Comparison of ENCODE assay signal across 8 mouse cellular contexts in the genomic region with DNA sequence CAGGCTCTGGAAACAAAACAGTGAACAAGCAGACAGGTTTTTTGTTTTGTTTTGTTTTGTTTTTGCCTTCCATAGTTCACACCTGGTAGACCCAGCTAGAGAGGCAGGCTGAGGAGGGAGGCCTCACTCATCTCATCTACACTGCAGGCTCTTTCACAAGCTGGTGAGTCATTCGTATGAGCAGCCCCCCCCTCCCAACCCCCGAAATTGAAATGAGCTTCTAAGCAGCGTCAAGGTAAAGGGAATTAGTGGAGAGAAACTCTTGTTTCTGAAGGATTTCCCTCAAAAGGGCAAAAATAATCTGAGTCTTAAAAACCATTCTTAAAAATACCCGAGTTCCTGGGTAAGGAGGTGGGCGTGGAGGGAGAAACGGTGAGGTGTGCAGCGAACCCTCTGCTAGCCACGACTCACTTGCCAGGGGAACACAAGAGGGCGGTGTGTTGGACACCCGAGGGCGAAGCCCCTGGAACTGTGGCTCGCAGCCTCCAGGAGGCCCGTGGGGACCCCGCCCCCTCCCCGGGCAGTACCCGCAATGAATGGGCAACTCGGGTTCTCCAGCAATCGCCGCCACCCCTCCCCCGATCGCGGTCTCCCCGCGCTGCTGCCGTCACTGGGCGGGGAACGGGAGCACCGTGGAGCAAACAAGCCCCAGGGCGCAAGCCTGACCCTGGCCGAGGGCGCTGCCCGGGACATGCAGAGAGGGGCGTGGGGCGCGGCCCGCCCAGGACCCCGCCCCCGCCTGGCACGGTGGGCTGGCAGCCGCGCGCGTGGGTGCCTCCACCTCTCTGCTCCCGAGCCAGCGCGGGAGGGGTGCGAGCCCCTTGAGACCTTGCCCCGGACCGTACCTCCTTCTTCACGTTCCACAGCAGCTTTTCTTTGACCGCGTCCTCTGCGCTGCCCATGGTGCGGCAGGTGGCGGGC. TPM values are rescaled to one million over a fixed set of nuclear protein-coding genes. Genes with fewer than 3 reads are reported as not detected.
DNase-seq lines count a peak whose midpoint lies in the region; ATAC-seq lines count a peak whose summit lies in the region.

No protein-coding gene starts in this region.

- WGBS in hindbrain, embryonic 16.5 days, result under 1% methylated on average over 46 of the region's 55 CpGs

- peak; percentile 49 for DNase-seq in WW6 (ENCODE audit: low read depth, low spot score)
- peak; percentile 71 to 73 for DNase-seq in cerebellum, postnatal 25 days
- peak; percentile 71 to 74 for DNase-seq in frontal cortex, postnatal 36 days (ENCODE audit: low spot score in 2 of 2)
- DNase-seq in left cerebral cortex, postnatal 10 days (ENCODE audit: extremely low spot score in 1 of 2, low spot score in 2 of 2), result peak; percentile 55 to 85
- peak; percentile 72 to 81 for DNase-seq in right cerebral cortex, postnatal 10 days (ENCODE audit: low spot score in 2 of 2)
- peak; percentile 77 for DNase-seq in urinary bladder, postnatal 14 days (ENCODE audit: low spot score)

- H3K36me3 ChIP-seq in hindbrain, embryonic 16.5 days (ENCODE audit: control insufficient read depth, insufficient read depth, low read length), result peaks cover 16% of the 10 kb centered on the region
- H3K36me3 ChIP-seq in megakaryocyte, embryonic 14.5 days (replicated peaks; ENCODE audit: low read length), result peaks cover 19% of the 10 kb centered on the region

- H3K9me3 ChIP-seq in hindbrain, embryonic 16.5 days (ENCODE audit: control insufficient read depth, low read length), result no peaks in the 10 kb centered on the region
- no peaks in the 10 kb centered on the region for H3K9me3 ChIP-seq in megakaryocyte, embryonic 14.5 days

- H3K9ac ChIP-seq in hindbrain, embryonic 16.5 days (ENCODE audit: low read depth, low read length), result peak overlapping the region; percentile 91

- H3K27me3 ChIP-seq in hindbrain, embryonic 16.5 days (replicated peaks; ENCODE audit: control insufficient read depth, insufficient read depth, low read length), result no peaks in the 10 kb centered on the region
- H3K27me3 ChIP-seq in megakaryocyte, embryonic 14.5 days (replicated peaks), result no peaks in the 10 kb centered on the region

- H3K4me3 ChIP-seq in hindbrain, embryonic 16.5 days (ENCODE audit: low read length), result peak overlapping the region; percentile 62
- peak overlapping the region; percentile 99 for H3K4me3 ChIP-seq in megakaryocyte, embryonic 14.5 days (replicated peaks)

- peak; percentile 50 for ATAC-seq in hindbrain, embryonic 16.5 days

- peaks cover 23% of the 10 kb centered on the region for H3K4me1 ChIP-seq in hindbrain, embryonic 16.5 days (ENCODE audit: control insufficient read depth, insufficient read depth, low read depth, low read length)
- peaks cover 59% of the 10 kb centered on the region for H3K4me1 ChIP-seq in megakaryocyte, embryonic 14.5 days

- H3K27ac ChIP-seq in hindbrain, embryonic 16.5 days (ENCODE audit: low read depth, low read length), result peak overlapping the region; percentile 86

- H3K4me2 ChIP-seq in hindbrain, embryonic 16.5 days (ENCODE audit: low read length), result peak overlapping the region; percentile 59

- intact Hi-C loops in left cerebral cortex, postnatal 10 days (cut with DNase I), result no loop called here

RNA-seq across cellular contexts. Expression of gene Sgsm2, which starts 0.6 kb away (rescaled TPM):
- 25.1 and 27.2 TPM in 2 replicates for polyA plus RNA-seq in hindbrain, embryonic 16.5 days (2015; fragmentation: Nextera tagmentation; extraction: Ambion mirVana)
- total RNA-seq in left cerebral cortex, postnatal 10 days (2021), result 10 to 100 TPM; 60.5 to 65.2 TPM
- 3.6 and 5.7 TPM in 2 replicates for polyA plus RNA-seq in megakaryocyte, embryonic 14.5 days (2012; ENCODE audit: insufficient read depth, low replicate concordance)

RNA-seq across cellular contexts. Expression of gene Tsr1, which starts 1.6 kb away (rescaled TPM):
- 26.1 and 29.6 TPM in 2 replicates for polyA plus RNA-seq in hindbrain, embryonic 16.5 days (2015; fragmentation: Nextera tagmentation; extraction: Ambion mirVana)
- 10 to 100 TPM; 36.4 to 38.5 TPM for total RNA-seq in left cerebral cortex, postnatal 10 days (2021)
- polyA plus RNA-seq in megakaryocyte, embryonic 14.5 days (2012; ENCODE audit: insufficient read depth, low replicate concordance), result 6.4 TPM in 1 of 2 replicates, not detected in the other

RNA-seq across cellular contexts. Expression of gene Smg6, which starts 29.4 kb away (rescaled TPM):
- 11.6 and 14.0 TPM in 2 replicates for polyA plus RNA-seq in hindbrain, embryonic 16.5 days (2015; fragmentation: Nextera tagmentation; extraction: Ambion mirVana)
- total RNA-seq in left cerebral cortex, postnatal 10 days (2021), result 10 to 100 TPM; 21.8 to 24.9 TPM
- polyA plus RNA-seq in megakaryocyte, embryonic 14.5 days (2012; ENCODE audit: insufficient read depth, low replicate concordance), result 30.5 and 35.3 TPM in 2 replicates

RNA-seq across cellular contexts. Expression of gene Srr, which starts 29.5 kb away (rescaled TPM):
- polyA plus RNA-seq in hindbrain, embryonic 16.5 days (2015; fragmentation: Nextera tagmentation; extraction: Ambion mirVana), result 39.5 and 42.9 TPM in 2 replicates
- total RNA-seq in left cerebral cortex, postnatal 10 days (2021), result 100 to 1,000 TPM in 1 of 2 experiments, 10 to 100 TPM in 1; 99.9 to 101 TPM
- 1.3 TPM in 1 of 2 replicates, not detected in the other for polyA plus RNA-seq in megakaryocyte, embryonic 14.5 days (2012; ENCODE audit: insufficient read depth, low replicate concordance)

Comparison
In these comparisons a context has a peak if more than half of its experiments do, and no peak if none do; other contexts are left out.
1. Peak in every context shown above with its lines: DNase-seq, ATAC-seq, H3K4me3 ChIP-seq and H3K27ac ChIP-seq.